Mouse (Mus musculus): ENCODE results near the gene Cpn1. TPM values are rescaled to one million over a fixed set of nuclear protein-coding genes. Genes with fewer than 3 reads are reported as not detected.

Gene Cpn1
- polyA plus RNA-seq, 1 experiment from 2014 or later: 45.3 TPM

- Histone ChIP-seq H3K36me3 (ENCODE audit: control insufficient read depth, insufficient read depth, low read length) (no peaks in the 10 kb centered on the region), H3K4me1 (replicated peaks; ENCODE audit: control insufficient read depth, insufficient read depth) (no peaks in the 10 kb centered on the region), H3K9ac (ENCODE audit: low read length) (no peak overlapping the region), H3K27ac (replicated peaks) (no peak overlapping the region), H3K4me2 (replicated peaks; ENCODE audit: low read depth) (no peak overlapping the region), H3K4me3 (ENCODE audit: low read depth, low read length) (no peak overlapping the region), H3K9me3 (ENCODE audit: control insufficient read depth, low read length) (no peaks in the 10 kb centered on the region), H3K27me3 (ENCODE audit: control insufficient read depth, insufficient read depth, low read length) (no peaks in the 10 kb centered on the region)
- no peak for DNase-seq (ENCODE audit: low spot score)
- no peak for TF ChIP-seq EP300 (optimal IDR thresholded peaks at IDR 0.05)
- TF ChIP-seq CTCF (IDR thresholded peaks at IDR 0.05; ENCODE audit: low read depth): no peak
- no peak for ATAC-seq (ENCODE audit: low FRiP score, low TSS enrichment)
- 71% methylated on average over 11 of the region's 11 CpGs for WGBS
Measured at GRCm38 (mm10) chr19:43998802-43999527, 12.6 kb upstream of the Cpn1 start.

GRCm38 (mm10) chr19:43998101-43998500 lies 11.7 kb upstream of the Cpn1 start:
- Histone ChIP-seq H3K36me3 (ENCODE audit: control insufficient read depth, insufficient read depth, low read length) (no peaks in the 10 kb centered on the region), H3K4me1 (replicated peaks; ENCODE audit: control insufficient read depth, insufficient read depth) (no peaks in the 10 kb centered on the region), H3K4me2 (replicated peaks; ENCODE audit: low read depth) (no peak overlapping the region), H3K27me3 (ENCODE audit: control insufficient read depth, insufficient read depth, low read length) (no peaks in the 10 kb centered on the region), H3K9me3 (ENCODE audit: control insufficient read depth, low read length) (no peaks in the 10 kb centered on the region), H3K27ac (replicated peaks) (no peak overlapping the region), H3K4me3 (ENCODE audit: low read depth, low read length) (no peak overlapping the region), H3K9ac (ENCODE audit: low read length) (no peak overlapping the region)
- no peak for ATAC-seq (ENCODE audit: low FRiP score, low TSS enrichment)
- 71% methylated on average over 10 of the region's 10 CpGs for WGBS
- TF ChIP-seq CTCF (IDR thresholded peaks at IDR 0.05; ENCODE audit: low read depth) (no peak), EP300 (optimal IDR thresholded peaks at IDR 0.05) (no peak)
- no peak for DNase-seq (ENCODE audit: low spot score)

- no peak overlapping the region for H3K4me2 ChIP-seq (replicated peaks; ENCODE audit: low read depth)
- H3K4me3 ChIP-seq (ENCODE audit: low read depth, low read length): no peak overlapping the region
- WGBS: 58% methylated on average over 7 of the region's 7 CpGs
- no peak overlapping the region for H3K27ac ChIP-seq (replicated peaks)
- H3K9me3 ChIP-seq (ENCODE audit: control insufficient read depth, low read length): no peaks in the 10 kb centered on the region
- no peaks in the 10 kb centered on the region for H3K36me3 ChIP-seq (ENCODE audit: control insufficient read depth, insufficient read depth, low read length)
- DNase-seq (ENCODE audit: low spot score): no peak
- H3K27me3 ChIP-seq (ENCODE audit: control insufficient read depth, insufficient read depth, low read length): no peaks in the 10 kb centered on the region
- TF ChIP-seq EP300 (optimal IDR thresholded peaks at IDR 0.05) (no peak), CTCF (IDR thresholded peaks at IDR 0.05; ENCODE audit: low read depth) (no peak)
- no peaks in the 10 kb centered on the region for H3K4me1 ChIP-seq (replicated peaks; ENCODE audit: control insufficient read depth, insufficient read depth)
- no peak overlapping the region for H3K9ac ChIP-seq (ENCODE audit: low read length)
- no peak for ATAC-seq (ENCODE audit: low FRiP score, low TSS enrichment)
Measured at GRCm38 (mm10) chr19:43995427-43995826, 9.1 kb upstream of the Cpn1 start.

GRCm38 (mm10) chr19:43992464-43992863 lies 6.1 kb upstream of the Cpn1 start:
- no peak overlapping the region for H3K27ac ChIP-seq (replicated peaks)
- H3K36me3 ChIP-seq (ENCODE audit: control insufficient read depth, insufficient read depth, low read length): no peaks in the 10 kb centered on the region
- no peaks in the 10 kb centered on the region for H3K27me3 ChIP-seq (ENCODE audit: control insufficient read depth, insufficient read depth, low read length)

GRCm38 (mm10) chr19:43990362-43990761 lies 4.0 kb upstream of the Cpn1 start:
- no peak for ATAC-seq (ENCODE audit: low FRiP score, low TSS enrichment)
- no peak for TF ChIP-seq CTCF (IDR thresholded peaks at IDR 0.05; ENCODE audit: low read depth)
- no peak for TF ChIP-seq EP300 (optimal IDR thresholded peaks at IDR 0.05)
- Histone ChIP-seq H3K27me3 (ENCODE audit: control insufficient read depth, insufficient read depth, low read length) (no peaks in the 10 kb centered on the region), H3K4me1 (replicated peaks; ENCODE audit: control insufficient read depth, insufficient read depth) (no peaks in the 10 kb centered on the region), H3K4me3 (ENCODE audit: low read depth, low read length) (no peak overlapping the region), H3K9ac (ENCODE audit: low read length) (no peak overlapping the region), H3K9me3 (ENCODE audit: control insufficient read depth, low read length) (no peaks in the 10 kb centered on the region), H3K36me3 (ENCODE audit: control insufficient read depth, insufficient read depth, low read length) (no peaks in the 10 kb centered on the region), H3K4me2 (replicated peaks; ENCODE audit: low read depth) (no peak overlapping the region), H3K27ac (replicated peaks) (no peak overlapping the region)
- DNase-seq (ENCODE audit: low spot score): no peak
- WGBS: 86% methylated on average over 8 of the region's 8 CpGs

More at GRCm38 (mm10) chr19:43992464-43992863, 6.1 kb upstream of the Cpn1 start:
- Histone ChIP-seq H3K9ac (ENCODE audit: low read length) (no peak overlapping the region), H3K4me3 (ENCODE audit: low read depth, low read length) (no peak overlapping the region), H3K4me1 (replicated peaks; ENCODE audit: control insufficient read depth, insufficient read depth) (no peaks in the 10 kb centered on the region), H3K4me2 (replicated peaks; ENCODE audit: low read depth) (no peak overlapping the region), H3K9me3 (ENCODE audit: control insufficient read depth, low read length) (no peaks in the 10 kb centered on the region)
- ATAC-seq (ENCODE audit: low FRiP score, low TSS enrichment) (no peak), DNase-seq (ENCODE audit: low spot score) (no peak)
- TF ChIP-seq CTCF (IDR thresholded peaks at IDR 0.05; ENCODE audit: low read depth) (no peak), EP300 (optimal IDR thresholded peaks at IDR 0.05) (no peak)
- WGBS: 52% methylated on average over 4 of the region's 4 CpGs

GRCm38 (mm10) chr19:43981992-43982391 lies 4.4 kb downstream of the Cpn1 start:
- no peaks in the 10 kb centered on the region for H3K27me3 ChIP-seq (ENCODE audit: control insufficient read depth, insufficient read depth, low read length)
- TF ChIP-seq CTCF (IDR thresholded peaks at IDR 0.05; ENCODE audit: low read depth) (no peak), EP300 (optimal IDR thresholded peaks at IDR 0.05) (no peak)
- 90% methylated on average over 5 of the region's 5 CpGs for WGBS
- DNase-seq (ENCODE audit: low spot score) (no peak), ATAC-seq (ENCODE audit: low FRiP score, low TSS enrichment) (no peak)
- H3K4me2 ChIP-seq (replicated peaks; ENCODE audit: low read depth): no peak overlapping the region
- no peaks in the 10 kb centered on the region for H3K4me1 ChIP-seq (replicated peaks; ENCODE audit: control insufficient read depth, insufficient read depth)
- H3K27ac ChIP-seq (replicated peaks): no peak overlapping the region
- no peaks in the 10 kb centered on the region for H3K36me3 ChIP-seq (ENCODE audit: control insufficient read depth, insufficient read depth, low read length)
- no peak overlapping the region for H3K9ac ChIP-seq (ENCODE audit: low read length)
- no peak overlapping the region for H3K4me3 ChIP-seq (ENCODE audit: low read depth, low read length)
- no peaks in the 10 kb centered on the region for H3K9me3 ChIP-seq (ENCODE audit: control insufficient read depth, low read length)
